Mouse (Mus musculus) cerebellum, adult 2 months (tissue): Measurements from ENCODE around the gene Kcnip2. TPM values are rescaled to one million over a fixed set of nuclear protein-coding genes. Genes with fewer than 3 reads are reported as not detected.

Experiments used
- DNase-seq, 2 experiments: peaks; one replicate each; pipeline ENCODE4 v3.0.0; 2021
- H3K27ac ChIP-seq: fragments of 200-500 bp; 2 replicates; pipeline ENCODE4 v1.5.1; 2012; ENCODE audit warnings: low read length, control low read depth, inconsistent platforms; ENCODE audit not compliant: insufficient read depth
- H3K27me3 ChIP-seq: fragments of 200-500 bp; 2 replicates; pipeline ENCODE4 v1.6.1; 2012; ENCODE audit warnings: inconsistent platforms, mild to moderate bottlenecking, low read length, moderate library complexity; ENCODE audit not compliant: control insufficient read depth, insufficient read depth
- H3K4me1 ChIP-seq: fragments of 200-500 bp; 2 replicates; pipeline ENCODE4 v1.6.1; 2011; ENCODE audit warnings: low read length; ENCODE audit not compliant: control insufficient read depth, insufficient read depth
- H3K4me3 ChIP-seq: fragments of 200-500 bp; replicated peaks from 2 replicates; pipeline ENCODE3; 2011; ENCODE audit warnings: mild to moderate bottlenecking, low read depth, low read length, control low read depth; ENCODE audit not compliant: insufficient read depth
- CTCF ChIP-seq: fragments of 200-500 bp; IDR thresholded peaks from 2 replicates; pipeline ENCODE4 v1.5.1; 2011; ENCODE audit warnings: low read depth, mild to moderate bottlenecking, control low read depth, low read length, moderate library complexity, borderline replicate concordance; ENCODE audit not compliant: insufficient read depth
- POLR2A ChIP-seq: fragments of 200-500 bp; IDR thresholded peaks from 2 replicates; pipeline ENCODE4 v1.6.1; 2011; ENCODE audit warnings: low read length, control low read depth, borderline replicate concordance; ENCODE audit not compliant: insufficient read depth
- WGBS: fragments of 180-500 bp; shearing (Covaris S2); methylation state at CpG from one replicate; pipeline ENCODE4 v1.1.7; 2018; 5-methylcytosine and 5-hydroxymethylcytosine counted together
- polyA plus RNA-seq: library from polyadenylated mRNA; depleted of rRNA; stranded (reverse); fragments of >200 nt; gene quantifications from 2 replicates; pipeline ENCODE4 v1.2.3, GENCODE M21; 2012; rRNA removed

Kcnip2 gene
- polyA plus RNA-seq, 1 experiment: 10.8 TPM

DNA sequence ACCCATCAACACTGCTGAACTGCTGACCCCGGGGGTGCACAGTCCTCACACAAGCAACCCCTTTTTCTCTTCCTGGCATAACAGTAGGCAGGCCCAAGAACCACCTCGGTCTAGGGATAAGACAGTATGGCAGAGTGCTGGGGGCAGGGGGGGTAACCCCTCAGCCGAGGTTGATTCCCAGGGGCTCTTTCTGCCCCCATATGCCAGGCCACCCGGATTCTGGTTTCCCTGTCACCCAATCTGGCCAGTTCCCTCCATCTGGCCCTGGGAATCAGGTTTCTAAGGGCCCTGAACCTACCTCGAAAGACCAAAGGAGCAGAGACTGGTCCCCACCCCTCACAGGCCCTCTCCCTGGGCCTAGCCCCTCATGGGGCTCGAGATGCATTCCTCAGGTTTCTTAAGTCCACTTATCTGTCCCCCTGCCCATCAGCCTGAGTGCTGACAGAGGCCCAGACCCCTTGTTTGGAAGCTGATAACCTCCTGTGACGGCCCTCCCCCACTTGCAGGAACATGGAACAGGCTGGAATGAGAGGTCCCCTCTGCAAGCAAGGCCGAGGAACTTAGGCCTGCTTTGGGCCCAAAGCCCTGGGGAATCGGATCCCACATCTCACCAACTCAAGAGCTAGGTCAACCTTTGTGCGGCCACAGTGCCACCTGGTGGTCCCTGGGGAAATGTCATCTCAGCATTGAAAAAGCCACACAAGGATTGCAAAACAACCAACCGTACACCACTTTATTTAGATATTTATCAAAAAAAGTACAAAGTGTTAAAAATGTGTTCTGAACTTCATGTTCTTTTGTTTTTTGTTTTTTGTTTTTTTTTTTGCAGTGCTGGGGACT is 68.6 kb downstream of the Kcnip2 start:
- Histone ChIP-seq H3K27me3 (peaks cover 7% of the 10 kb centered on the region; the same call in 1 of the 2 replicates), H3K4me1 (peaks cover 8% of the 10 kb centered on the region), H3K27ac (no peak overlapping the region), H3K4me3 (no peak overlapping the region)
- TF ChIP-seq CTCF: peak; percentile 86
- TF ChIP-seq POLR2A: no peak
- 32% methylated on average over 11 of the region's 11 CpGs for WGBS
- peak; percentile 71 to 85 for DNase-seq

DNA sequence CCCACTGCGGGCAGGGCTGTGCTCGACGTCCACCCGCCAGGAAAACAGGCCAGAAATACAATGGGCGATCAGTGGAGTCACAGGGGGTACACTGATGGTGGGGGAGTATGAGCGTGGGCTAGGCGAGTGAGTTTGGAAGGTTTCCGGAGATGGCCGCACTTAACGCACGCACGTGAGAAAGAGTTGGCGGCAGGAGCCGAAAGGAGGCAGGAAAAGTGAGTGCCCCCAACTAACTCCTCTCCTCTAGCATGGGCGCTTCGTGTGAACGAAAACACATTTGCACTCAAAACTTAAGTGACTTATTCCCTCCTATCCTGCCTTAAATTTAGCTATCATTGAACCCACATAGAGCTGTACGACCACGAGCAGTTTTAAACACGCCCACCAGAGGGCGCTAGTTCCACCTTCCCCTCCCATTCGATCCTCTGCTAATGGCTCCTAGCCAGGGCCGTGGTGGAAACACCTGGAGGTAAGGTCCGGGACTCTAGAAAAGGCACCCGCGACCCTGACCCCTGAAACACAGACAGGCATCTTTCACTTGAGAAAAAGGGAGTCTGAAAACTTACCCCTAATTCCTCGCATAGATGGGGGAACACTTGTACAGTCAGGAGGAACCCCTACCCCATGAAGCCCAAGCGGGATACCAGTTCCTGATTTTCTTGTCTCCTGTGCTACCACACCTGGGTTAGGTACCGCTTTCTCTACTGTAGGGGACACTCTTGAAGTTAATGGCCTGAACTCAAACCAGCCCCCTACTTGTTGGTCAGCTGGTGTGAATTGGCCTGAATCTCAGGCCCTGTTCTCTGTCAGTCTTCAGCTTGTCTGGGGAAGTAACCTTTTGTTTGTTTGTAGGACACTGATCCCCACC is 69.5 kb downstream of the Kcnip2 start:
- H3K4me1 ChIP-seq: peaks cover 8% of the 10 kb centered on the region
- 23% methylated on average over 29 of the region's 29 CpGs for WGBS
- H3K27me3 ChIP-seq: peaks cover 13% of the 10 kb centered on the region; the same call in 1 of the 2 replicates
- TF ChIP-seq CTCF (peak; percentile 78), POLR2A (no peak)
- no peak overlapping the region for H3K4me3 ChIP-seq
- H3K27ac ChIP-seq: no peak overlapping the region
- peak; percentile 70 to 78 for DNase-seq

DNA sequence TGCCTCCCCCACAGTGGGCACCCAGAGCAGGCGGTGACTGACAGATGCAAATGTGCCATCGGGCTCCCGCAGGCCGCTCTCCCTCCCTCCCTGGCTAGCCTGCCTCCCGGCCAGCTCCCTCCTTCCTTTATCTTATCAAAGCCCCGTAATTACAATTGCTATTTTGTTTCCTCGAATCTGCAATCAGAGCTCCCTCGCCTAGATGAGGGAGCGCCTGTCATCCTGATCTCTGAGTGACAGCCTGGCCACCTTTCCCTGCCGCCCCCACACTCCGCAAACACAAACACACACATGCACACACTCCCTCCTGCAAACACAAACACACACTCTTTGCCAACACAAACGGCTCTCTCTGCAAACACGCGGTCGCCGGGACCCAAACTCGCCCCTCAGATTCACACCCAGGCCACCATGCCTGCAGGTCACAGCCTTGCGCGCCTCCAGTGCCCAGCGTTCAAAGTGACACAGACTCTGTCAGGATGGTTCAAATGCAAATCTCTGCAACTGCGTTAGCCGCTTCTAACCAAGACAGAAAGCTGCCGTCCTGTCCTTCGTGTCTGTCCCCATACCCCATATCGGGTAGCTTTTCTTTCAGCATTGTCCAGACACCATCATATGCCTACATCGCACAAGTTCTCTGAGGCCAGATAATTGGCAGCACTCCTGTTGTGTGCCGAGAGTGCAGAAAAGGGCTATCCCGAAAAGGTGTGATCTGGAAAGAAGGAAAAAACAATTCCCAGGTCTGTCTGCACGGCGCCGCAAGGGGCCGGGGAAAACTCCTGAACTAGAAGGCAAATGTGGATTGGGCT is 70.3 kb downstream of the Kcnip2 start:
- no peak for DNase-seq
- Histone ChIP-seq H3K27ac (no peak overlapping the region), H3K27me3 (peaks cover 13% of the 10 kb centered on the region; the same call in 1 of the 2 replicates), H3K4me3 (no peak overlapping the region), H3K4me1 (peaks cover 8% of the 10 kb centered on the region)
- WGBS: 33% methylated on average over 32 of the region's 32 CpGs
- no peak for TF ChIP-seq CTCF
- no peak for TF ChIP-seq POLR2A

- no peak overlapping the region for H3K4me3 ChIP-seq
- no peak overlapping the region for H3K27ac ChIP-seq
- TF ChIP-seq CTCF: no peak
- no peak for TF ChIP-seq POLR2A
- H3K27me3 ChIP-seq: peaks cover 15% of the 10 kb centered on the region; the same call in 1 of the 2 replicates
- no peak for DNase-seq
- H3K4me1 ChIP-seq: peaks cover 5% of the 10 kb centered on the region
- WGBS: 73% methylated on average over 7 of the region's 7 CpGs
These were observed 72.2 kb downstream of the Kcnip2 start for GRCm38 (mm10) chr19:45743619-45744018.

GRCm38 (mm10) chr19:45742984-45743575 is 72.8 kb downstream of the Kcnip2 start:
- Histone ChIP-seq H3K4me3 (no peak overlapping the region), H3K4me1 (peaks cover under 1% of the 10 kb centered on the region; the same call in 1 of the 2 replicates), H3K27ac (no peak overlapping the region), H3K27me3 (peaks cover 15% of the 10 kb centered on the region; the same call in 1 of the 2 replicates)
- WGBS: 15% methylated on average over 23 of the region's 44 CpGs
- DNase-seq: no peak
- TF ChIP-seq POLR2A (no peak), CTCF (no peak)

DNA sequence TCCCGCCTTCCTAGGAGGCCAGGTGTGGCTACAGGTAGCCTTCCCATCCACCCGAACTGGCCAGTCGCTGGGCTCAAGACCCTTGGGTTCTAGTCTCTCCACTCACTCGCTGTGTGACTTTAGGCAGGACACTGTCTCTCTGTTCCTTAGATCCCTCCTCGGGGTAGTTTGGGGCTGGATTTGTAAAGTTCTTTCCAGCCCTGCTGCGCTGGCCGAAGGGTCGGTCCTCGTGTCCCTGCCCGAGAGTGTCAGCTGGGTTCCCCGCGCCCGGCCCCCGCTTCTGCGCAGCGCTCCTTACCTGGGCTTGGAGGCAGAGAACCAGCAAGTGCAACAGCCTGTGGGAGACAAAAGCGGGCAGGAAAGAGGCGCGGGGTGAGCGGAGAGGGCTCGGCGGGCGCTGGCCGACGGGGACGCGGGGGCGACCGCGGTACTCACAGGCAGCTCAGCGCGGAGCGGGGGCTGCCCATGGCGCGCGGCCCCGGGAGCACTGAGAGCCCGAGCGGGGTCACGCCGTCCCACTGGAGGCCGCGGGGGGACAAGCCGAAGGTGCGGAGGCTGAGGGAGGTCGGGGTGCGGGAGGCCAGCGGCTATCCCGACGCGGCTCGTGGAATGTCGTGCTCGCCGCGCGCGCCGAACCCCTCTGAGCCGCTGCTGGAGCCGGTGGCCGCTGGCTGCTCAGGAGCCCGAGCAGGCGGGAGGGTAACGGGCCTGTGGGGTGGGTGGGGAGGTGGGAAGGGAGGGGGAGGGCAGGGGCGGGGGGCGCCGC is 73.5 kb downstream of the Kcnip2 start, which contains the start of gene Fgf8:
Fgf8 (minus strand) TSS at position 698 of the 766 bp plus-strand sequence.
- Histone ChIP-seq H3K4me1 (no peaks in the 10 kb centered on the region), H3K27me3 (peaks cover 17% of the 10 kb centered on the region; the same call in 1 of the 2 replicates), H3K4me3 (peak within 1 kb of the TSS; percentile 9), H3K27ac (no peak within 1 kb of the TSS)
- TF ChIP-seq POLR2A (no peak), CTCF (no peak)
- WGBS: 1% methylated on average over 64 of the region's 68 CpGs
- DNase-seq: no peak

Other genes with a start within 250 kb of the Kcnip2 start
- 43.7 and 44.8 TPM in 2 replicates for gene Fbxw4, start 155.7 kb downstream of the Kcnip2 start, polyA plus RNA-seq
- gene Fgf8, start 73.1 kb downstream of the Kcnip2 start, polyA plus RNA-seq: not detected in 2 replicates
- gene Npm3, start 66.5 kb downstream of the Kcnip2 start, polyA plus RNA-seq: 14.7 and 15.0 TPM in 2 replicates
- gene Mgea5, start 32.2 kb downstream of the Kcnip2 start, polyA plus RNA-seq: 109 and 116 TPM in 2 replicates
- gene Armh3, start 182.4 kb upstream of the Kcnip2 start, polyA plus RNA-seq: 17.7 and 18.2 TPM in 2 replicates
- gene Hps6, start 187.4 kb upstream of the Kcnip2 start, polyA plus RNA-seq: 7.2 and 8.4 TPM in 2 replicates
- 16.9 and 18.1 TPM in 2 replicates for gene Pprc1, start 228.8 kb upstream of the Kcnip2 start, polyA plus RNA-seq
- gene Ldb1, start 229.2 kb upstream of the Kcnip2 start, polyA plus RNA-seq: 159 and 169 TPM in 2 replicates